Mouse (Mus musculus) hindbrain, embryonic 16.5 days (tissue): ENCODE data around the gene Esm1. TPM values are rescaled to one million over a fixed set of nuclear protein-coding genes. Genes with fewer than 3 reads are reported as not detected.

Source experiments
- ATAC-seq: fragments of 200-750 bp; cut with Nextera tagmentation; 2 replicates; pipeline ENCODE4 v1.8.0; 2017; ENCODE audit warnings: moderate TSS enrichment, moderate library complexity
- H3K27ac ChIP-seq: fragments of 300-500 bp; sonication (generic); 2 replicates; pipeline ENCODE4 v1.5.1; 2014; ENCODE audit warnings: low read depth, mild to moderate bottlenecking, control low read depth, low read length, moderate library complexity
- H3K27me3 ChIP-seq: fragments of 300-500 bp; sonication (generic); replicated peaks from 2 replicates; pipeline ENCODE4 v1.6.1; 2014; ENCODE audit warnings: low read length; ENCODE audit not compliant: control insufficient read depth, insufficient read depth
- H3K36me3 ChIP-seq: fragments of 300-500 bp; sonication (generic); 2 replicates; pipeline ENCODE4 v1.6.1; 2014; ENCODE audit warnings: mild to moderate bottlenecking, low read length, moderate library complexity, mixed read lengths; ENCODE audit not compliant: control insufficient read depth, insufficient read depth
- H3K4me1 ChIP-seq: fragments of 300-500 bp; sonication (generic); 2 replicates; pipeline ENCODE4 v1.6.1; 2014; ENCODE audit warnings: low read depth, low read length; ENCODE audit not compliant: control insufficient read depth, insufficient read depth
- H3K4me2 ChIP-seq: fragments of 300-500 bp; sonication (generic); 2 replicates; pipeline ENCODE4 v1.6.1; 2014; ENCODE audit warnings: mild to moderate bottlenecking, low read length, control low read depth, moderate library complexity
- H3K4me3 ChIP-seq: fragments of 300-500 bp; sonication (generic); 2 replicates; pipeline ENCODE4 v1.5.1; 2014; ENCODE audit warnings: mild to moderate bottlenecking, low read length, control low read depth, moderate library complexity
- H3K9ac ChIP-seq: fragments of 300-500 bp; sonication (generic); 2 replicates; pipeline ENCODE4 v1.6.1; 2014; ENCODE audit warnings: low read depth, mild to moderate bottlenecking, control low read depth, low read length, moderate library complexity
- H3K9me3 ChIP-seq: fragments of 300-500 bp; sonication (generic); 2 replicates; pipeline ENCODE4 v1.6.1; 2014; ENCODE audit warnings: mild to moderate bottlenecking, low read length, moderate library complexity; ENCODE audit not compliant: control insufficient read depth
- WGBS: fragments of 180-500 bp; shearing (Covaris S2); extraction: QIAGEN DNeasy Blood & Tissue Kit; methylation state at CpG from one replicate; pipeline ENCODE4 v1.1.7; 2014; 5-methylcytosine and 5-hydroxymethylcytosine counted together
- polyA plus RNA-seq: library from polyadenylated mRNA; unstranded; fragments of >200 nt; fragmentation: Nextera tagmentation; extraction: Ambion mirVana; gene quantifications from 2 replicates; pipeline ENCODE4 v1.2.1, GENCODE M21; 2015

Gene Esm1
- polyA plus RNA-seq, 1 experiment from 2014 or later: 2.3 TPM

GRCm38 (mm10) chr13:113199331-113199730, 10.1 kb upstream of the Esm1 start:
- Histone ChIP-seq H3K4me1 (no peaks in the 10 kb centered on the region), H3K4me3 (no peak overlapping the region), H3K27ac (no peak overlapping the region), H3K36me3 (no peaks in the 10 kb centered on the region), H3K9me3 (no peaks in the 10 kb centered on the region), H3K9ac (no peak overlapping the region), H3K4me2 (no peak overlapping the region), H3K27me3 (no peaks in the 10 kb centered on the region)
- no peak for ATAC-seq
- WGBS: 80% methylated on average over 3 of the region's 3 CpGs

- Histone ChIP-seq H3K27me3 (no peaks in the 10 kb centered on the region), H3K36me3 (no peaks in the 10 kb centered on the region), H3K4me2 (no peak overlapping the region), H3K4me1 (no peaks in the 10 kb centered on the region), H3K9ac (no peak overlapping the region), H3K9me3 (no peaks in the 10 kb centered on the region), H3K27ac (no peak overlapping the region), H3K4me3 (no peak overlapping the region)
- 76% methylated on average over 8 of the region's 8 CpGs for WGBS
- no peak for ATAC-seq
Measured at GRCm38 (mm10) chr13:113200726-113201125, 8.7 kb upstream of the Esm1 start.

GRCm38 (mm10) chr13:113201631-113202030, 7.8 kb upstream of the Esm1 start:
- H3K4me1 ChIP-seq: no peaks in the 10 kb centered on the region
- no peak overlapping the region for H3K4me2 ChIP-seq
- H3K27ac ChIP-seq: no peak overlapping the region
- H3K9me3 ChIP-seq: no peaks in the 10 kb centered on the region
- ATAC-seq: no peak
- no peaks in the 10 kb centered on the region for H3K36me3 ChIP-seq
- no peaks in the 10 kb centered on the region for H3K27me3 ChIP-seq
- 90% methylated on average over 2 of the region's 2 CpGs for WGBS
- no peak overlapping the region for H3K4me3 ChIP-seq
- H3K9ac ChIP-seq: no peak overlapping the region

GRCm38 (mm10) chr13:113202184-113202583, 7.3 kb upstream of the Esm1 start:
- Histone ChIP-seq H3K4me2 (no peak overlapping the region), H3K27ac (no peak overlapping the region), H3K9me3 (no peaks in the 10 kb centered on the region), H3K27me3 (no peaks in the 10 kb centered on the region), H3K9ac (no peak overlapping the region), H3K4me3 (no peak overlapping the region), H3K36me3 (no peaks in the 10 kb centered on the region), H3K4me1 (no peaks in the 10 kb centered on the region)
- WGBS: 69% methylated on average over 4 of the region's 4 CpGs
- ATAC-seq: no peak

GRCm38 (mm10) chr13:113203146-113203545, 6.3 kb upstream of the Esm1 start:
- H3K4me2 ChIP-seq: no peak overlapping the region
- ATAC-seq: no peak
- no peaks in the 10 kb centered on the region for H3K4me1 ChIP-seq
- no peak overlapping the region for H3K4me3 ChIP-seq
- no peak overlapping the region for H3K9ac ChIP-seq
- WGBS: 54% methylated on average over 5 of the region's 5 CpGs
- no peaks in the 10 kb centered on the region for H3K9me3 ChIP-seq
- no peaks in the 10 kb centered on the region for H3K36me3 ChIP-seq
- no peak overlapping the region for H3K27ac ChIP-seq
- H3K27me3 ChIP-seq: no peaks in the 10 kb centered on the region

- H3K36me3 ChIP-seq: no peaks in the 10 kb centered on the region
- 92% methylated on average over 5 of the region's 5 CpGs for WGBS
- H3K27me3 ChIP-seq: no peaks in the 10 kb centered on the region
- H3K27ac ChIP-seq: no peak overlapping the region
- no peak for ATAC-seq
- no peaks in the 10 kb centered on the region for H3K4me1 ChIP-seq
- no peaks in the 10 kb centered on the region for H3K9me3 ChIP-seq
- no peak overlapping the region for H3K4me2 ChIP-seq
- no peak overlapping the region for H3K4me3 ChIP-seq
- no peak overlapping the region for H3K9ac ChIP-seq
Measured at GRCm38 (mm10) chr13:113205346-113205745, 4.1 kb upstream of the Esm1 start.

- ATAC-seq: no peak
- whole genome bisulfite sequencing: 58% methylated on average over 15 of the region's 15 CpGs
- no peaks in the 10 kb centered on the region for H3K9me3 ChIP-seq
Measured at GRCm38 (mm10) chr13:113211345-113211744, 1.9 kb downstream of the Esm1 start.

GRCm38 (mm10) chr13:113212401-113212800, 2.9 kb downstream of the Esm1 start:
- WGBS: 78% methylated on average over 3 of the region's 3 CpGs

More at GRCm38 (mm10) chr13:113211345-113211744, 1.9 kb downstream of the Esm1 start:
- no peak overlapping the region for H3K4me3 ChIP-seq
- H3K27ac ChIP-seq: no peak overlapping the region
- H3K27me3 ChIP-seq: no peaks in the 10 kb centered on the region
- no peaks in the 10 kb centered on the region for H3K36me3 ChIP-seq
- H3K4me1 ChIP-seq: no peaks in the 10 kb centered on the region
- no peak overlapping the region for H3K4me2 ChIP-seq
- H3K9ac ChIP-seq: no peak overlapping the region

GRCm38 (mm10) chr13:113213865-113214264, 4.4 kb downstream of the Esm1 start:
- no peaks in the 10 kb centered on the region for H3K9me3 ChIP-seq
- no peak overlapping the region for H3K4me2 ChIP-seq
- H3K9ac ChIP-seq: no peak overlapping the region
- no peaks in the 10 kb centered on the region for H3K27me3 ChIP-seq
- H3K27ac ChIP-seq: no peak overlapping the region
- H3K4me3 ChIP-seq: no peak overlapping the region
- WGBS: 92% methylated on average over 3 of the region's 3 CpGs
- no peaks in the 10 kb centered on the region for H3K4me1 ChIP-seq
- ATAC-seq: no peak
- H3K36me3 ChIP-seq: no peaks in the 10 kb centered on the region

More at GRCm38 (mm10) chr13:113212401-113212800, 2.9 kb downstream of the Esm1 start:
- H3K9ac ChIP-seq: no peak overlapping the region
- no peaks in the 10 kb centered on the region for H3K27me3 ChIP-seq
- no peak overlapping the region for H3K27ac ChIP-seq
- H3K9me3 ChIP-seq: no peaks in the 10 kb centered on the region
- H3K36me3 ChIP-seq: no peaks in the 10 kb centered on the region
- H3K4me1 ChIP-seq: no peaks in the 10 kb centered on the region
- H3K4me3 ChIP-seq: no peak overlapping the region
- ATAC-seq: no peak
- H3K4me2 ChIP-seq: no peak overlapping the region

- no peaks in the 10 kb centered on the region for H3K36me3 ChIP-seq
- H3K4me2 ChIP-seq: no peak overlapping the region
- no peak overlapping the region for H3K9ac ChIP-seq
- H3K27ac ChIP-seq: no peak overlapping the region
- H3K4me1 ChIP-seq: peaks cover 5% of the 10 kb centered on the region
- no peak for ATAC-seq
- no peak overlapping the region for H3K4me3 ChIP-seq
- no peaks in the 10 kb centered on the region for H3K27me3 ChIP-seq
- no peaks in the 10 kb centered on the region for H3K9me3 ChIP-seq
- 77% methylated on average over 6 of the region's 6 CpGs for WGBS
Measured at GRCm38 (mm10) chr13:113221851-113222250, 12.4 kb downstream of the Esm1 start.
